Mouse (Mus musculus) ES-E14 (cell line): ENCODE results near the gene Mafk. TPM values are rescaled to one million over a fixed set of nuclear protein-coding genes. Genes with fewer than 3 reads are reported as not detected.
"Not testable (repeated sequence)": the region's sequence is repeated elsewhere in the genome, so short reads cannot be mapped to it uniquely, and the experiment has no call there.

Source experiments
- DNase-seq: peaks from one replicate; pipeline ENCODE4 v3.0.0-alpha.2; 2013; ENCODE audit warnings: low read depth, low spot score
- H3K27ac ChIP-seq: 2 replicates; pipeline ENCODE4 v1.5.1; 2012; ENCODE audit warnings: low read depth, mild to moderate bottlenecking, low read length, moderate library complexity, mixed read lengths; ENCODE audit not compliant: poor library complexity, insufficient read depth, severe bottlenecking
- H3K36me3 ChIP-seq: 2 replicates; pipeline ENCODE4 v1.6.1; 2012; ENCODE audit warnings: mild to moderate bottlenecking, low read length, moderate library complexity, mixed read lengths; ENCODE audit not compliant: control insufficient read depth, poor library complexity, insufficient read depth, severe bottlenecking
- H3K4me1 ChIP-seq, 2 experiments: fragments of 150-350 bp in 1 of 2; sonication (generic) in 1 of 2; 2 replicates each; pipeline ENCODE4 v1.6.1; 2012; ENCODE audit warnings: low read length in 2 of 2, mild to moderate bottlenecking in 1 of 2, mixed read lengths in 1 of 2; ENCODE audit not compliant: control insufficient read depth in 2 of 2, insufficient read depth in 2 of 2, poor library complexity in 1 of 2
- H3K4me3 ChIP-seq, 2 experiments: fragments of 150-350 bp in 1 of 2; sonication (generic) in 1 of 2; 2 replicates each; pipeline ENCODE4 v1.5.1; 2012; ENCODE audit warnings: low read length in 2 of 2, low read depth in 1 of 2, mild to moderate bottlenecking in 1 of 2, mixed read lengths in 1 of 2; ENCODE audit not compliant: insufficient read depth in 1 of 2, poor library complexity in 1 of 2, severe bottlenecking in 1 of 2
- H3K9ac ChIP-seq: 2 replicates; pipeline ENCODE4 v1.6.1; 2012; ENCODE audit warnings: low read depth, mild to moderate bottlenecking, low read length, mixed read lengths; ENCODE audit not compliant: poor library complexity, insufficient read depth, severe bottlenecking
- H3K9me3 ChIP-seq: fragments of 150-350 bp; sonication (generic); 2 replicates; pipeline ENCODE4 v1.6.1; 2012; ENCODE audit warnings: low read depth, mild to moderate bottlenecking, low read length; ENCODE audit not compliant: control insufficient read depth, insufficient read depth
- CHD2 ChIP-seq: IDR thresholded peaks from 2 replicates; pipeline ENCODE4 v1.6.1; 2014; ENCODE audit warnings: mild to moderate bottlenecking, low read depth, low read length, inconsistent platforms
- HCFC1 ChIP-seq: IDR thresholded peaks from 2 replicates; pipeline ENCODE4 v1.6.1; 2012; ENCODE audit warnings: low read length, inconsistent platforms, borderline replicate concordance; ENCODE audit not compliant: insufficient read depth
- MAFK ChIP-seq: IDR thresholded peaks from 2 replicates; pipeline ENCODE4 v1.6.1; 2014; ENCODE audit warnings: mild to moderate bottlenecking, low read depth, low read length, inconsistent platforms; ENCODE audit not compliant: insufficient read depth
- ZC3H11A ChIP-seq: IDR thresholded peaks from 2 replicates; pipeline ENCODE4 v1.6.1; 2012; ENCODE audit warnings: low read depth, mild to moderate bottlenecking, inconsistent platforms, low read length, borderline replicate concordance
- ZNF384 ChIP-seq: IDR thresholded peaks from 2 replicates; pipeline ENCODE4 v1.6.1; 2012; ENCODE audit warnings: low read depth, low read length, inconsistent platforms
- in situ Hi-C, 2 experiments: fragments of 600-800 bp; cut with MboI; formaldehyde crosslinking; loops; one replicate each; pipeline ENCODE4 v1.15.1; 2025; ENCODE audit warnings: low sequenced_read_pairs in 2 of 2, inconsistent platforms in 1 of 2; ENCODE audit not compliant: unreplicated experiment in 2 of 2
- total RNA-seq: library from RNA; depleted of rRNA; stranded (reverse); fragments of 300-350 nt; gene quantifications from 2 replicates; pipeline ENCODE4 v1.2.3, GENCODE M21; 2012; rRNA removed

Gene Mafk
- 16.8 and 19.9 TPM in 2 replicates for total RNA-seq

DNA sequence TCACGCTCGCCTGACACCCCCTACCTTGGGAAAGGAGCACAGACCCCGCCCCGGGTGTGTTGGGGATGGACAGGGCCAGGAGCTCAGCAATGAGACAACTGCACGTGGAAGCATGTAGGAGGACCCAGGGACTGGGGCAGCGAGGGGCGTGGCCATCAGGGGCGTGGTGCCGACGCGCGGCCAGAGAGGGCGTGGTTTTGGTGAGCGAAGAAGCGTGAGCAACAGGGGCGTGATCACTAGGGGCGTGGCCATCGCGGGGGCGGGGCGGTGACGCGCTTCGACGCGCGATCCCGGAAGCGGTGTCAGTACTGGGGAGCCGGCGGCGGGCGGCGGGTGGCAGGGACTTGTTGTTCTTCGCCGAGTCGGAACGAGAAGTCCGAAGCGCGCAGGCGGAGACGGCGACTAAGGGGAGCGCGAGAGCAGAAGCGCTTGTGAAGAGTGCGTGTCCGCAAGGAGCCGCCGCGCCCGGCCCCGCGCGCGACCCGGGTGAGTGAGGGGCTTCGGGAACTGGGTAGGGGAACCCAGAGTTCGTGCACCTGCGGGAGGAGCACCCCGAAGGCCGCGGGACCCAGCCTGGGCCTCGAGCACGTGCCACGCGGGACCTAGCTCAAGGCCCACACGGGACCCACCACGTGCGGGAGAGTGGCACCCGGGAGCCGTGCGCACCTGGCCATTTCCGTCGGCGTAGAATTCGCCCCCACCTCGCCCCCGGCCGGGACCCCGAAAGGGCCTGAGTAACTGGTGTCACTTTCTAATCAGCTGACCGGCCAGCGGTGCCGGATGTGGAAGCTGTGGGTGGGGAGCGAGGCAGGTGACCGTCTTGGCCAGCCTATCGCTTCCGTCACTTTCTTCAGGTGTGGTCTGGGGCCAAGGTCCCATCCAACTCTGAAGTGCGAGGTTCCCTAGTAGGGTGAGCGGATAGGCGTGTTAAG, at the start of gene Mafk:
Gene Mafk, plus strand, starts transcription at position 287 of the 932 bp plus-strand sequence.
- no peaks in the 10 kb centered on the region for H3K9me3 ChIP-seq
- no peak for TF ChIP-seq MAFK
- TF ChIP-seq HCFC1, result peak; percentile 47; the same call in 1 of the 2 replicates
- peak; percentile 74 for DNase-seq
- in situ Hi-C loops, result no loop called here
- H3K36me3 ChIP-seq, result no peaks in the 10 kb centered on the region; the same call in 1 of the 2 replicates
- H3K9ac ChIP-seq, result peak within 1 kb of the TSS; percentile 86
- peak within 1 kb of the TSS; percentile 0; the same call in 1 of the 2 replicates for H3K27ac ChIP-seq
- H3K4me1 ChIP-seq, result peaks cover 3 to 17% of the 10 kb centered on the region in 2 experiments; a peak in 2 of 4 replicates
- H3K4me3 ChIP-seq, result peak within 1 kb of the TSS; percentile 68 to 92

DNA sequence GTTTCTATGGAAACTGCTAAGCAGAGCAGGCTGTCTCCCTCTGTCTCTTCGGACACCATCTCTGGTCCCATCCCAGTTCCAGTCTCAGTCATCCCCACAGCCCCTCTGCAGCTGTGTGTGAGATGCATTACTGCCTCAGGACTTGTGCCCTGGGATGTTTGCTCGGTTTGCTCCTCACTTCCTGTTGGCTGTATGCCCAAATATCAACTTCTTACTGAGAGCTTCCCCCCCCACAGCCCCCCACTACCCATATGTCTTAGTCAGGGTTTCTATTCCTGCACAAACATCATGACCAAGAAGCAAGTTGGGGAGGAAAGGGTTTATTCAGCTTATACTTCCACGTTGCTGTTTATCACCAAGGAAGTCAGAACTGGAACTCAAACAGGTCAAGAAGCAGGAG, 48.7 kb upstream of the Mafk start:
- DNase-seq, result not testable (repeated sequence)

DNA sequence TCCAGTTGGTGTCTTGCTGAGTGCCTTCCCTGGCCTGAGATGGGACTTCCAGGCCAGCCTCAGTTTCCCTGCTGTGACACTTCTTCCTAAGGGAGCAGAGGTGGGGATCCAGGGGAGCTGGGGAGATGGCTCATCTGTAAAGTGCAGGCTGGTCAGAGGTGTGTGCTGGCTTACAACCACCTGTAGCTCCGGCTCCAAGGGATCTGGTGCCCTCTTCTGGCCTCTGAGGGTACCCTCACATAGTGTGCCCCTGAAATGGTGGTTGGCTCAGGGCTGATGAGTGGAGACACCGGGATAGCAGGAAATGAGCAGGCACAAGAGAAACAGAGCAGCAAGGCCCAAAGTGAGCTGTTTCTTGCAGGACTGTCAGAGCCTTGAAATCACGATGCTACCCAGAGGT, 45.5 kb upstream of the Mafk start:
- DNase-seq, result peak; percentile 47
- Histone ChIP-seq H3K4me1 (no peaks in the 10 kb centered on the region), H3K4me3 (no peak overlapping the region), H3K36me3 (peaks cover 8% of the 10 kb centered on the region; the same call in 1 of the 2 replicates), H3K9ac (peak overlapping the region; percentile 4; the same call in 1 of the 2 replicates), H3K27ac (no peak overlapping the region), H3K9me3 (no peaks in the 10 kb centered on the region)
- in situ Hi-C loops, result no loop called here
- TF ChIP-seq ZC3H11A (peak; percentile 72; the same call in 1 of the 2 replicates), MAFK (no peak)

More for the DNA sequence above, 48.7 kb upstream of the Mafk start:
- H3K27ac ChIP-seq, H3K4me3 ChIP-seq, H3K9ac ChIP-seq, in situ Hi-C loops, H3K36me3 ChIP-seq, H3K9me3 ChIP-seq, H3K4me1 ChIP-seq: not testable (repeated sequence)

DNA sequence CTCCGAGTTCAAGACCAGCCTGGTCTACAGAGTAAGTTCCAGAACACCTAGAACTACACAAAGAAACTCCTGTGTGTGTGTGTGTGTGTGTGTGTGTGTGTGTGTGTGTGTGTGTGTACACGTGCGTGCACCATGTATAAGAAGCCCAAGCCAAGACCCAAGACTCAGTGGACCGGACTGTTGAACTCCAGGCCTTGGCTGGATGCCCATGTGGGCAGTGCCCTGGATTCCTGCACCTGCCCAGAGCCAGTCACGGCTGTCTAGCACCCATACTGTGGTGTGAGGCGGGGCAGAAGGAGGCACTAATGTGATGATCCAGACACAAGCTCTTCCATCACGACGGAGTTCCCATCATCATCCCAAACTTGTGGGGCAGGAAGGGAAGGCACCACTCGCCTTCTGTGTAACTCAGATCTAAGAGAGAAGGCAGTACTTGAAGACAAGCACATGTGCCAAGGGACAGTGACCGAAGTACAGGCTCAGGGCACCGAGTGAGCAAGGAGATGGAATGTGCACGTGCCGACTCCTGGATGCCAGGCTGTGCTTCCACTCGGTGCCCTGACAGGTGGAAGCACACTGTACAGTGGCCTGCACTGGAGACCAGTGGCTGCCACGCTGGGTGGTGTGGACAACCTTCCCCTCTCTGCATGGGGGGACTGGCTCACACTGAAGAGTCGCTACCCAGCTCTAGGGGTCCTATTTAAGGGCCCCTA, 41.7 kb upstream of the Mafk start:
- Histone ChIP-seq H3K4me3 (no peak overlapping the region), H3K36me3 (peaks cover 39% of the 10 kb centered on the region), H3K9me3 (no peaks in the 10 kb centered on the region), H3K4me1 (no peaks in the 10 kb centered on the region), H3K27ac (no peak overlapping the region), H3K9ac (no peak overlapping the region)
- TF ChIP-seq ZNF384 (no peak), ZC3H11A (no peak), MAFK (no peak), HCFC1 (no peak), CHD2 (no peak)
- in situ Hi-C loops, result no loop called here
- no peak for DNase-seq
